Mouse (Mus musculus): ENCODE measurements around the gene Drd1. TPM values are rescaled to one million over a fixed set of nuclear protein-coding genes. Genes with fewer than 3 reads are reported as not detected.

Gene Drd1
- polyA plus RNA-seq, 1 experiment from 2014 or later, result 0.32 TPM

DNA sequence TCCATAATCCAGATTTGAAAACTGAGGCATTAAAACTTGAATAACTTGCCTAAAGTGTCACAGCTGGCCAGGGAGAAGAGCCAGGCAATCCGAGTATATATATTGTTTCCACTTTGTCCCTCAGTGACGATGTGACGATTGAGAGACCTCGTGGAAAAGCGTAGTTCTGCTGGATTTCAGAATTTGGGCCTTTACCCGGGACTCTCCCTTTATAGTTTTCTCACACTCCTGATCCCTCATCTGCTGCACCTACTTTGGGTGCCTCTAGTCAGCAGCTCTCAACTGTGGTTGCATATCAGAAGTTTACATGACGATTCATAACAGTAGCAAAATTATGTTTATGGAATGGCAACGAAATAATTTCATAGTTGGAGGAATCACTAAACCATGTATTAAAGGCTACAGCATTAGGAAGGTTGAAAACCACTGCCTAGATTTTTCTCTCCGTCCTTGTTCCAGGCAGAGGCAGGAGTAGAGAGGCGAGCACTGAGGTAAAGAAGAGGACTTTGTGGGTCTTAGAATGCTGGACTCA is 17.1 kb upstream of the Drd1 start:
- Histone ChIP-seq H3K4me2 (peak overlapping the region; percentile 78), H3K4me1 (peaks cover 18% of the 10 kb centered on the region), H3K4me3 (replicated peaks) (peak overlapping the region; percentile 90), H3K27me3 (no peaks in the 10 kb centered on the region), H3K27ac (peak overlapping the region; percentile 87), H3K9ac (peak overlapping the region; percentile 85), H3K36me3 (peaks cover 9% of the 10 kb centered on the region; the same call in 1 of the 2 replicates), H3K9me3 (replicated peaks) (no peaks in the 10 kb centered on the region)
- WGBS, result 22% methylated on average over 10 of the region's 10 CpGs
- ATAC-seq (replicated peaks; ENCODE audit: low FRiP score), result no peak

DNA sequence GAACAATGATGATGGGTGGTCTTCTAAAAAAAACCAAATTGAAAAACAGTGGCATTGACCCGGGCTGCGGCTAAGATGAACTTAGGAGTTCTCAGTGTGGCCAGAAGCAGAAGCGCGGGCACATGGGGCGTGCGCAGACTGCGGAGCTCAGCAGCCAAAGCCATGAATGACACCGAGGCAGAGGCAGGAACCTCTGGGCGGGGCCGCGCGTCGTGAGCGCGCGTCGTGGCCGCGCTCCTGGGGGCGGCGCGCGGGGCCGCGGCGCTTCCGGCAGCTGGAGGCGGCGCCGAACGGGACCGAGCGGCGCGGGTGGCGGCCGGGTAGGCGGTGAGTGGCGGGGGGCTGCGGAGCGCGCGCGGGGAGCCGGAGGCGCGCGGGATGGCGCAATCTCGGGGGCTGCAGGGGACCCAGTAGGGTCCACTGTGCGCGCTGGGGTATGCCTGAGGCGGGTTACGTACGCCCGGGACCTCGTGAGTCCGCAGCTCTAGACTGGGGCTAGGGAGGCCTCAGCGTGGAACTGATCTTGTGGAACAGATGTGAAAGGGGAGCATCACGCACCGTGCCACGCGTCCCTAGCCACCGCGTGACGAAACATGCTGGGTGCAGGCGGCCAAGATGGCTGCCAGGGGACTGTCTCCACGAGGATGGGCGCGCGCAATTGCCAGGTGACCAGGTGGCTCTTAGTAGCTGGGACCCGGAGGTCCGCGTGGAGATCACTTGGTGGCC is 16.3 kb upstream of the Drd1 start, which contains the start of gene Sfxn1:
Gene Sfxn1, plus strand, starts transcription at position 264 of the 726 bp plus-strand sequence.
- WGBS, result under 1% methylated on average over 74 of the region's 74 CpGs
- H3K4me2 ChIP-seq, result peak within 1 kb of the TSS; percentile 78
- H3K27me3 ChIP-seq, result 0 out of 2 replicates have a peak, but pooled peaks cover 2% of the 10 kb centered on the region
- peaks cover 16% of the 10 kb centered on the region for H3K4me1 ChIP-seq
- peak; percentile 82 for ATAC-seq (replicated peaks; ENCODE audit: low FRiP score)
- peak within 1 kb of the TSS; percentile 87 for H3K27ac ChIP-seq
- H3K4me3 ChIP-seq (replicated peaks), result peak within 1 kb of the TSS; percentile 90
- no peaks in the 10 kb centered on the region for H3K9me3 ChIP-seq (replicated peaks)
- H3K36me3 ChIP-seq, result peaks cover 9% of the 10 kb centered on the region; the same call in 1 of the 2 replicates
- peak within 1 kb of the TSS; percentile 85 for H3K9ac ChIP-seq

GRCm38 (mm10) chr13:54071011-54071410 is 15.5 kb upstream of the Drd1 start:
- Histone ChIP-seq H3K27ac (no peak overlapping the region), H3K27me3 (0 out of 2 replicates have a peak, but pooled peaks cover 2% of the 10 kb centered on the region), H3K9me3 (replicated peaks) (no peaks in the 10 kb centered on the region), H3K4me1 (peaks cover 16% of the 10 kb centered on the region), H3K4me3 (replicated peaks) (no peak overlapping the region), H3K36me3 (peaks cover 9% of the 10 kb centered on the region; the same call in 1 of the 2 replicates), H3K4me2 (no peak overlapping the region), H3K9ac (no peak overlapping the region)
- ATAC-seq (replicated peaks; ENCODE audit: low FRiP score), result no peak
- 94% methylated on average over 9 of the region's 9 CpGs for WGBS

GRCm38 (mm10) chr13:54067617-54068166 is 12.2 kb upstream of the Drd1 start:
- 39% methylated on average over 6 of the region's 6 CpGs for WGBS
- no peak for ATAC-seq (replicated peaks; ENCODE audit: low FRiP score)
- no peaks in the 10 kb centered on the region for H3K36me3 ChIP-seq
- H3K4me3 ChIP-seq (replicated peaks), result no peak overlapping the region
- 0 out of 2 replicates have a peak, but pooled peaks cover 2% of the 10 kb centered on the region for H3K27me3 ChIP-seq
- H3K4me1 ChIP-seq, result peaks cover 4% of the 10 kb centered on the region
- no peak overlapping the region for H3K4me2 ChIP-seq
- H3K27ac ChIP-seq, result no peak overlapping the region
- H3K9ac ChIP-seq, result no peak overlapping the region
- H3K9me3 ChIP-seq (replicated peaks), result no peaks in the 10 kb centered on the region

- no peak overlapping the region for H3K4me3 ChIP-seq (replicated peaks)
- no peaks in the 10 kb centered on the region for H3K9me3 ChIP-seq (replicated peaks)
- no peak overlapping the region for H3K27ac ChIP-seq
- no peak overlapping the region for H3K4me2 ChIP-seq
- no peaks in the 10 kb centered on the region for H3K36me3 ChIP-seq
- no peak overlapping the region for H3K9ac ChIP-seq
- 81% methylated on average over 3 of the region's 3 CpGs for WGBS
- H3K27me3 ChIP-seq, result 0 out of 2 replicates have a peak, but pooled peaks cover 2% of the 10 kb centered on the region
- H3K4me1 ChIP-seq, result no peaks in the 10 kb centered on the region
- ATAC-seq (replicated peaks; ENCODE audit: low FRiP score), result no peak
Measured at GRCm38 (mm10) chr13:54066081-54066746, 10.7 kb upstream of the Drd1 start.

- no peak for ATAC-seq (replicated peaks; ENCODE audit: low FRiP score)
Measured at GRCm38 (mm10) chr13:54063292-54063691, 7.8 kb upstream of the Drd1 start.

GRCm38 (mm10) chr13:54062068-54062467 is 6.6 kb upstream of the Drd1 start:
- Histone ChIP-seq H3K4me2 (no peak overlapping the region), H3K27ac (no peak overlapping the region), H3K27me3 (peaks cover 8% of the 10 kb centered on the region; the same call in 1 of the 2 replicates), H3K4me1 (no peaks in the 10 kb centered on the region), H3K9ac (no peak overlapping the region), H3K9me3 (replicated peaks) (no peaks in the 10 kb centered on the region), H3K4me3 (replicated peaks) (no peak overlapping the region), H3K36me3 (no peaks in the 10 kb centered on the region)
- 85% methylated on average over 3 of the region's 3 CpGs for WGBS
- no peak for ATAC-seq (replicated peaks; ENCODE audit: low FRiP score)

More at GRCm38 (mm10) chr13:54063292-54063691, 7.8 kb upstream of the Drd1 start:
- H3K4me3 ChIP-seq (replicated peaks), result no peak overlapping the region
- no peaks in the 10 kb centered on the region for H3K4me1 ChIP-seq
- WGBS, result 2% methylated on average over 3 of the region's 3 CpGs
- no peak overlapping the region for H3K4me2 ChIP-seq
- no peaks in the 10 kb centered on the region for H3K9me3 ChIP-seq (replicated peaks)
- H3K36me3 ChIP-seq, result no peaks in the 10 kb centered on the region
- no peak overlapping the region for H3K9ac ChIP-seq
- H3K27ac ChIP-seq, result no peak overlapping the region
- H3K27me3 ChIP-seq, result 0 out of 2 replicates have a peak, but pooled peaks cover 4% of the 10 kb centered on the region

- no peaks in the 10 kb centered on the region for H3K9me3 ChIP-seq (replicated peaks)
- H3K4me1 ChIP-seq, result peaks cover 11% of the 10 kb centered on the region
- peak overlapping the region; percentile 99 for H3K4me2 ChIP-seq
- no peaks in the 10 kb centered on the region for H3K36me3 ChIP-seq
- WGBS, result under 1% methylated on average over 20 of the region's 20 CpGs
- peak overlapping the region; percentile 56 for H3K4me3 ChIP-seq (replicated peaks)
- H3K27ac ChIP-seq, result no peak overlapping the region
- no peak overlapping the region for H3K9ac ChIP-seq
- ATAC-seq (replicated peaks; ENCODE audit: low FRiP score), result 0 out of 2 replicates have a peak, but pooled peaks have one; percentile 56
- peaks cover 45% of the 10 kb centered on the region for H3K27me3 ChIP-seq
Measured at GRCm38 (mm10) chr13:54054962-54055361, 543 bp downstream of the Drd1 start.

- WGBS, result 70% methylated on average over 7 of the region's 7 CpGs
- no peaks in the 10 kb centered on the region for H3K9me3 ChIP-seq (replicated peaks)
- peaks cover 11% of the 10 kb centered on the region for H3K4me1 ChIP-seq
- H3K9ac ChIP-seq, result no peak overlapping the region
- H3K4me3 ChIP-seq (replicated peaks), result no peak overlapping the region
- ATAC-seq (replicated peaks; ENCODE audit: low FRiP score), result no peak
- H3K4me2 ChIP-seq, result no peak overlapping the region
- H3K27me3 ChIP-seq, result peaks cover 37% of the 10 kb centered on the region
- no peaks in the 10 kb centered on the region for H3K36me3 ChIP-seq
- no peak overlapping the region for H3K27ac ChIP-seq
Measured at GRCm38 (mm10) chr13:54051641-54052040, 3.9 kb downstream of the Drd1 start.

GRCm38 (mm10) chr13:54048679-54049352 is 6.7 kb downstream of the Drd1 start:
- no peaks in the 10 kb centered on the region for H3K9me3 ChIP-seq (replicated peaks)
- no peak for ATAC-seq (replicated peaks; ENCODE audit: low FRiP score)
- H3K27ac ChIP-seq, result no peak overlapping the region
- H3K4me3 ChIP-seq (replicated peaks), result no peak overlapping the region
- no peaks in the 10 kb centered on the region for H3K36me3 ChIP-seq
- peaks cover 12% of the 10 kb centered on the region for H3K27me3 ChIP-seq
- WGBS, result 69% methylated on average over 7 of the region's 7 CpGs
- H3K9ac ChIP-seq, result no peak overlapping the region
- no peak overlapping the region for H3K4me2 ChIP-seq
- no peaks in the 10 kb centered on the region for H3K4me1 ChIP-seq

DNA sequence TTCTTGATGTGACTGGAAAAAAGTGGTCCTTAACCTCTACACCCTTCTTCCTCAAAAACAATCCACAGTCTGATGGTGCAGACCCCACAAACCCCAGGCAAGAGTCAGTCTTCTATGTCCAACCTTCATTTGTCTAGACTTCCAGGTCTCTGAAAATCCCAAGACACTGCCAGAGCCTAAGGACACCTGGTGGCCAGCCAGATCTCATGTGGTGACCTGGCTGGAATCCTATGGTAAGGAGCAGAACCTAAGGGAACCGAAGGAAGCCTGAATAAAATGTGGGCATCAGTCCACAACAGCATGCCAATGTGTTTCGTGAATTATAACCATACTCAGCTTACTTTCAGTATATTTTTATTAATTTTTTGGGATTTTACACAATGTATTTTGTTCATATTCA is 15.2 kb downstream of the Drd1 start:
- Histone ChIP-seq H3K4me3 (replicated peaks) (no peak overlapping the region), H3K27me3 (no peaks in the 10 kb centered on the region), H3K27ac (no peak overlapping the region), H3K4me2 (no peak overlapping the region), H3K36me3 (no peaks in the 10 kb centered on the region), H3K9ac (no peak overlapping the region), H3K9me3 (replicated peaks) (no peaks in the 10 kb centered on the region), H3K4me1 (no peaks in the 10 kb centered on the region)
- ATAC-seq (replicated peaks; ENCODE audit: low FRiP score), result no peak
- 85% methylated on average over 2 of the region's 2 CpGs for WGBS

All from kidney, embryonic 15.5 days (tissue).